Mouse (Mus musculus) frontal cortex, postnatal 25 days (tissue): ENCODE measurements at regions not wholly inside any gene's neighbourhood (a gene's known extent, or its start where the extent isn't known, plus 50 kb on each side); places are given as distances from the start of the nearest gene placed in this dataset.
"Not testable (repeated sequence)": the region's sequence is repeated elsewhere in the genome, so short reads cannot be mapped to it uniquely, and the experiment has no call there.

Experiments
- DNase-seq, 2 experiments: peaks; one replicate each; pipeline ENCODE4 v3.0.0; 2022; ENCODE audit warnings: low spot score in 2 of 2

- DNase-seq = no peak
Measured at GRCm38 (mm10) chr15:42073486-42073885, 1939.3 kb downstream of the 9330182O14Rik start.

- DNase-seq = no peak
Measured at GRCm38 (mm10) chr15:42082436-42082835, 1948.3 kb downstream of the 9330182O14Rik start.

GRCm38 (mm10) chr15:42100730-42101129 lies 1966.6 kb downstream of the 9330182O14Rik start:
- DNase-seq = no peak

GRCm38 (mm10) chr15:42104816-42105215 lies 1970.7 kb downstream of the 9330182O14Rik start:
- no peak for DNase-seq

- DNase-seq = no peak
Measured at GRCm38 (mm10) chr15:42107106-42107505, 1972.9 kb downstream of the 9330182O14Rik start.

GRCm38 (mm10) chr15:42111811-42112210 lies 1977.6 kb downstream of the 9330182O14Rik start:
- DNase-seq = no peak

- DNase-seq = no peak
Measured at GRCm38 (mm10) chr15:42127471-42127870, 1993.3 kb downstream of the 9330182O14Rik start.

GRCm38 (mm10) chr15:42128976-42129375 lies 1994.8 kb downstream of the 9330182O14Rik start:
- no peak for DNase-seq

- DNase-seq = no peak
Measured at GRCm38 (mm10) chr15:42166546-42166945, 2032.4 kb downstream of the 9330182O14Rik start.

- not testable (repeated sequence) for DNase-seq
Measured at GRCm38 (mm10) chr15:42177766-42178165, 2043.6 kb downstream of the 9330182O14Rik start.

- DNase-seq = no peak
Measured at GRCm38 (mm10) chr15:42207187-42207846, 2073.2 kb downstream of the 9330182O14Rik start.

- DNase-seq = no peak
Measured at GRCm38 (mm10) chr15:42219496-42219895, 2085.3 kb downstream of the 9330182O14Rik start.

- no peak for DNase-seq
Measured at GRCm38 (mm10) chr15:42220005-42220404, 2085.8 kb downstream of the 9330182O14Rik start.

GRCm38 (mm10) chr15:42225006-42225405 lies 2090.8 kb downstream of the 9330182O14Rik start:
- no peak for DNase-seq

GRCm38 (mm10) chr15:42231692-42232091 lies 2097.5 kb downstream of the 9330182O14Rik start:
- DNase-seq = no peak

- DNase-seq = no peak
Measured at GRCm38 (mm10) chr15:42246812-42247211, 2112.6 kb downstream of the 9330182O14Rik start.

GRCm38 (mm10) chr15:42252730-42253330 lies 2118.7 kb downstream of the 9330182O14Rik start:
- no peak for DNase-seq

- no peak for DNase-seq
Measured at GRCm38 (mm10) chr15:42256343-42256742, 2122.2 kb downstream of the 9330182O14Rik start.

- DNase-seq = no peak
Measured at GRCm38 (mm10) chr15:42275117-42275516, 2141.0 kb downstream of the 9330182O14Rik start.

GRCm38 (mm10) chr15:42277247-42277646 lies 2143.1 kb downstream of the 9330182O14Rik start:
- DNase-seq = no peak

GRCm38 (mm10) chr15:42280810-42281209 lies 2146.6 kb downstream of the 9330182O14Rik start:
- no peak for DNase-seq

- DNase-seq = no peak
Measured at GRCm38 (mm10) chr15:42296406-42296805, 2162.2 kb downstream of the 9330182O14Rik start.

GRCm38 (mm10) chr15:42297430-42297829 lies 2163.3 kb downstream of the 9330182O14Rik start:
- DNase-seq = no peak
